Mouse (Mus musculus): ENCODE data around the gene Aqp3. TPM values are rescaled to one million over a fixed set of nuclear protein-coding genes. Genes with fewer than 3 reads are reported as not detected.

Gene Aqp3
- 10 to 100 TPM; 15.2 to 21.2 (median 15.4) TPM for polyA plus RNA-seq (2017; shearing (Covaris generic))

DNA sequence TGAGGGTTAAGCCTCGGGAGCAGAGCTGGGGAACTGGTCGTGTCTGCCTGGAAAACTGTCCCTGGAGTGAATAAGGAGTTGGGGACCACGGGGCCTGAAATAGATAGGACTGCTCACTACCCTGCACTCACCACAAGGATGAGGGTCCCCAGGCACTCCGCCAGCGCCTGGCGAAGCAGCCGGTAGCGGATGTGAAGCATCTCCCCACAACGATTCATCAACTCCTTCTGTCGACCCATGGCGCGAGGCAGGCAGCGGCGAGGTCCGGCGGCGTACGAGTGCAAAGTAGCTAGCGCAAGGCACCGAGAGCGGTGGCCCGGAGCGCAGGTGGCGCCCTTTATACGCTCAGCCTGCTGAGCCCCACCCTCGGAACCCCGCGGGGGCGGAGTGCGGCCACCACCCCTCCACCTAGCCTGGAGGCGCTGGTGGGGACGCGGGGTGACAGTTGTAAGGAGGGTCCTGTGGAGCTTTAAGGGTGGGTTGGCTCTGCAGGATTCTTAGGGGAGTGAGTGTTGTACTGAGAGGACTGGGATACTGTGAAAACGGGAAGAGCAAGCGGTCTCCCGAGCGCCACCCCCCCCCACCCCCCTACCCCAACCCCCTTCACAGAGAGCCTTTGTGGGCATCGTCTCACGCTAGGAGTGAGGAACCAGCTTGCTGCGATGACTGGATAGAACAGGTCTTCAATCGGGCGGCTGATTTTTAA is at the start of gene Aqp3:
Gene Aqp3, minus strand, starts transcription at position 313 of the 706 bp plus-strand sequence.
- ATAC-seq, result peak; percentile 68

DNA sequence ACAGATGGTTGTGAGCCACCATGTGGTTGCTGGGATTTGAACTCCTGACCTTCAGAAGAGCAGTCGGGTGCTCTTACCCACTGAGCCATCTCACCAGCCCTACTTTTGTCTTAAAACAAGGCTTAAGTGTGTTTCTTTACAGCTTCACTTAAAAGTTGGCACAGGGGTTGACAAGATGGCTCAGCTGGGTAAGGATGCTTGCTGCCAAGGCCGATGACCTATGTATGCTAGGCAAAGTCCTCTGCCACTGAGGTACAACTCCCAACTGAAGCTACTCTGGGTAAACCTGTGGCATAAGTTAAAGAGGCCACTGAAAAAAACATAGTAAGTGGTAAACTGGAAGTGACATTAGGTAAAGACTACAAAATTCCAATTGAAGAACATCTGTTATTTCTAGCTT is 44.6 kb upstream of the Aqp3 start:
- no peak for ATAC-seq

DNA sequence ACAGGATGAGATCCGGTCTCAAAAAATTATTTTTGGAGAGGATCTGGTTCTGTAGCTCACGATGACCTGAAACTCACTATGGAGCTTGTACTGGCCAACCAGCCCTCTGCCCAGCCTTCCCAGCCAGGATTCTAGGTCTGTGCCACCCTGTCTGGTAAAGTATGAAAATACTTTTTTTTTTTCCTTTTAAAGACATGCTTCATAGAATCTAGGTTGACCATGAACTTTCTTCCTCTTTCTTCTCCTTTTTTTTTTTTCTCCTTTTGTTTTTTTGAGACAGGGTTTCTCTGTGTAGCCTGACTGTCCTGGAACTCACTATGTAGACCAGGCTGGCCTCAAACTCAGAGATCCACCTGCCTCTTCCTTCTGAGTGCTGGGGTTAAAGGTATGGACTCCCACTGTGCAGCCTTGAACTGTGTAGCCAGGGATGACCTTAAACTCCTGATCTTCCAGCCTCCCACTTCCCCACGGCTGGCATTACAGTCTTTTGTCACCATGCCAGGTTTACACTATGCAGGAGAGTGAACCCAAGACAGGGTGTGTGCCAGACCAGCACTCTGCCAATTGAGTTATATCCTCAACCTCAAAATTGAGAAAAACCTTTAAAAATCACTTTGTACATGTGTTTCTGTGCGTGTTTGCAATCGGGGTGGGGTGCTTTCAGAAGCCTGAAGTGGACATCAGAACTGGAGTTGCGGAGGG is 42.3 kb upstream of the Aqp3 start:
- no peak for ATAC-seq

DNA sequence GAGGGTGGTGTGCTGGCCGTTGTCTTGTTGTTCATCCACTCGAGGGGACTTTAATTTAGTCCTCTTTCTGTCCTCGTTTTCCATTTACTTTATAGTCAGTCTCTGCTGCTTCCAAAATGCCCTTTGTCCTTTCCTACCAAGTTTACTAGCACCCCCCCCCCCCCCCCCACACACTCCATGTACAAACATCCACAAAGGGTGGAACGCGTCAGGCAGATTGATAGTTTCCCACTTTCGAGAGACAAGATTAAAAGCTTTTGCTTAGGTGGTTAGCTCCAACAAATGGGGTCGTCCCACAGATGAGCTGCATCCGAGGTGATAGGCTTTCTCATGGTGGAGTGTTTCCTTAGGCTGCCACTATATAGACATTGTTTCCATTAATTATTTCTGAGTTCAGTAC is 38.8 kb upstream of the Aqp3 start:
- no peak for ATAC-seq

DNA sequence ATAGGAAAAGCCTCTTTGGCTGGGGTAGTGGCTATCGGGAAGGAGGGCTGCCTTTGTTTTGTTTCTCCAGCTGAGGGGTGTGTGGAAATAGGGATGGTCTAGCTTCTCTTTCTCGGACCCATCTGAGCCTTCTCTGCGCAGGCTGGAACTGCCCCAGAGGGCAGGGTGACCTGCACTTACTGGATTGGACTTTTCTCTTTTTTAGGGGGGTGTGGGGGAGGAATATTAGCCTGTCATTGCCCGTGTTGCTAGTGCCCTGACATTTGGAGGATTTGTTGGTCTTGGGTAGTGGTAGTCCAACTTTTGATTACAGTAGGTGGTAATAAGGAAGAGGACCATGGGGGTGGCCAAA is 38.4 kb upstream of the Aqp3 start:
- ATAC-seq, result no peak

DNA sequence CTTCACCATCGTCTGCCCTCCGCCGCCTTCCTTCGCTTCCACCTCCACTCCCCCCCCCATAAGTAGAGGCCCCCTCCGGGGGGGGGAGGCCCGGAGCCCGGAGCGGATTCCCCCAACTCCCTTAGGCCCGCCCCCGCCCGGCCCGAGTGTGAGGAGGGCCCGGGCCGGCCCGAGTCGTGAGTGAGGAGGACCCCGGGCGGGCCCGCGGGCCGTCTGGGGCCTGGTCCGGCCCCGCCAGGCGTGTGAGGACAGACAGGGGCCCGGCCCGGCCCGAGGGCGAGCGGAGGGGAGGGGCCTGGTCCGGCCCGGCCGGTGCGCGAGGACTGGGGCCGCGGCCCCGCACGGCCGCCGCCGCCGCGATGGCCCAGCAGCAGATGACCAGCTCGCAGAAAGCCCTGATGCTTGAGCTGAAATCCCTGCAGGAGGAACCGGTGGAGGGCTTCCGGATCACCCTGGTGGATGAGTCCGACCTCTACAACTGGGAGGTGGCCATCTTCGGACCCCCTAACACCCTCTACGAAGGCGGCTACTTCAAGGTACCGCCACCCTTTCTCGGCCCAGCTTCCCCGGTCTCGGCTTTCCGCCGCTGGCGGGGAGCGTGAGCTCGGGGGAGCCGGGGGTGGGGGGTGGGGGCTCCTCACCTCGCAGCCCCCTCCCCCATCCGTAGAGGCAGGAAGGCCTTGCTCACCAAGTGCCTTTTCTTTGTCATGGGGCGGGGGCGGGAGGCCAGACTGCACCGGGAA is 37.9 kb upstream of the Aqp3 start, which contains the start of gene Ube2r2:
Gene Ube2r2, plus strand, starts transcription at position 33 of the 743 bp plus-strand sequence.
- ATAC-seq, result peak; percentile 45

DNA sequence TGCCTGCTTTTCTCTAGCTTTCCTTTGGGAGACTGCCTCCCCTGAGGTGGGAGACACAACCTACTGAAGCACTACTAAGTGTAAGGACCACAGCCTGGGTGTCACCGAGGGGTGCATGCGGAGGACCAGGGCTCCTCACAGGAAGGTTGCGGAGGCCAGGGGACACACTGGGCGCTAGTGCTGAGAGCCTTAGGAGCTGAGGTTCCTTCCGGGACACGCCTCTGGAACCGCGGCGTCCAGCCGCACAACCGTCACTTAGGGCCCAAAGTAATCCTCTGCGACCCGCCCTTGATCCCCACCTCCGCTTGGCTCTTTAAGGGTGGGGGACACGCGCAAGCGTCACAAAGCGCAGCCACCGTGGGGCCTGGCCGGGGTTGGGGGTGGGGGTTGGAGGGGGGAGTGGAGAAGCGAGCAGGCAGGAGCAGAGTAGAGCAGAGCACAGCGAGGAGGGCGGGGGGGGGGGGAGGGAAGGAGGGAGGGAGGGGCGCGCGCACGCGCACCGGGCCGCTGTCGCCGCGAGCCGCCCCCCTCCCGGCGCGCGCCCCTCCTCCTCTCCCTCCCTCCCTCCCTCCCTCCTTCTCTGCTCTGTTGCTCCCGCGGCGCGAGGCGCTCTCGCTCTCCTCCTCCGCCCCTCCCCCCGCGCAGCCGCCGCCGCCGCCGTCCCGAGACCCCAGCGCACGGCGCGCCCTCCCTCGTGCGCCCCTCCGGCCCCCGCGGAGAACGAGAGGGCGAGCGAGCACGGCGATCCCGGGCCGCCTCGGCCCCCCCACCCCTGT is 37.1 kb upstream of the Aqp3 start:
- peak; percentile 53 for ATAC-seq

DNA sequence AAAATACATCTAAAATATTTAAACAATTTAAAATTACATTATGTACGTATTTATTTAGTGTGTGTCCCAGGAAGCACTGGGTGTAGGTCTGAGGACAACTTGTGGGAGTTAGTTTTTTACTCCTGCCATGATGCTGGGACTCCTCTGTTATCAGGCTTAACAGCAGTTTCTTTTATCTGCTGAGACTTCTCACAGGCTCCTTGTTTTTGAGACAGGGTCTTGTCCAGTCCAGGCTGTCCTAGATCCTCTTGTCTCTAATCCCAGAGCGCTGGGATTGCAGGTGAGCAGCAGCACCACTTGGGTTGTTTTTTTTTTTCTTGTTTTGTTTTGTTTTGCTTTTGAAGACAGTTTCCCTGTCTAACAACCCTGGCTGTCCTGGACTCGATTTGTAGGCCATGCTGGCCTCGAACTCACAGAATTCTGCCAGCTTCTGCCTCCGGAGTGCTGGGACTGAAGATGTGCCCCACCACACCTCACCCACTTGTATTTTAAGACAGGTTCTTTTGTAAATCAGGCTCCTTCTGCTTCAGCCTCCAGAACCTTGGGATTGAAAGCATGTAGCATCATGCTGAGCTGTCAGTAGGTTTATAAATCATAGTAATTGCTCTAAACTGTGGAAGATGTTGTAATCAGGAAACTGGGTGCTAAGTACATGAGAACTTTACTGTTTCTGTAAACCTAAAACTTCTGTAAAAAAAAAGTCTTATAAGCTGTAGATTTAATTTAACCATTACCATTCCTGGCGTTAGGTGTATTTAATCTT is 35.7 kb upstream of the Aqp3 start:
- no peak for ATAC-seq

DNA sequence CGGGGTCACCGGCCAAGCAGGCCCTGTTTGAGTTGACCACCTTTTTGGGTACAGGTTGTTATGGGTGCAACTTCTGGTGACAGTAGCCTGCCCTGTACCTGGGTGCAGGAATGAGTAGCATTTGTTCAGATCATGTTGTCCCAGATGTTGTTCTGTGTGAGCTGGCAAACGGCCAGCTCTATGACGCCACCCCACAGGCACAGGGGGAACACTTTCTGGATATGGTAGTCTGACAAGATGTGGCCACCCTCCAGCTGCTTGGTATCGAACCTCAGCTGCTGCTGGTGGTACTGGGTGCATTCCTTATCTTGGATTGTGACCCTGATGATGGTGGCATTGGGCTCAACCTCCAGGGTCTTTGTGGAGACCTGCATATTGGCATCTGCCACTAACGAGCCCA is 34.5 kb upstream of the Aqp3 start:
- no peak for ATAC-seq

DNA sequence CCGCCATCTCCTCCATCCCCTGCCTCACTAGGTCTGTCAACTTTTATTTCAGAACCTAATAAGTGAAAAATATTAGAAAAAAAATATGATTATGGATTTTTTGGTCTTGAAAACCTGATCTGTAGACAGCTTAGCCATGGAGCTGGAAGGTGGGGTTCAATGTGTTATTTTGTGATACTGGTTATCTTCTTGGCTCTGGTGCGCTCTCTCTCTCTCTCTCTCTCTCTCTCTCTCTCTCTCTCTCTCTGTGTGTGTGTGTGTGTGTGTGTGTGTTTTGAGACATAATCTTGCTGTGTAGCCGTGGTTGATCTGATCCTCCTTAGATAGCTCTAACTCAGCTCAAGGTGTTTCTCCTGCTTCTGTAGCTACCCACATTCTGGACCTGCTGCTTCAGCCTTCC is 31.9 kb upstream of the Aqp3 start:
- ATAC-seq, result no peak

DNA sequence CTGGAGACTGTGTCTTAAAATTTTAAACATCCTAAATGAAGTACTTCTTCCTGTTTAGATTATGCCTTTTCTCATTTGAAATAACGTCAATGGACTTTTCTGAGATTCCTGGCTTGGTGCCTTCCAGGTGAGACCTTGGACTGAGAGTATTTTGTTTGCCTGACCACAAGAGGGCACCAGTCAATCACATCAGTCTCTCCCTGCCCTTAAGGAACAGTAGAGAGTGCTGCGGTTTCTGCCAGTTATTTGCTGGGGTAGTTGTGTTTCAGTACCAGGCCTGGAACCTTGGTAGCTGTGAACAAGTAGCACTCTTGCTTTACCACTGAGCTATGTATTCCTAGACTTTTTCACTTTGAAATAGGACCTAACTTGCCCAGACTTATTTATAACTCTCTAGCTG is 31.4 kb upstream of the Aqp3 start:
- ATAC-seq, result peak; percentile 86

DNA sequence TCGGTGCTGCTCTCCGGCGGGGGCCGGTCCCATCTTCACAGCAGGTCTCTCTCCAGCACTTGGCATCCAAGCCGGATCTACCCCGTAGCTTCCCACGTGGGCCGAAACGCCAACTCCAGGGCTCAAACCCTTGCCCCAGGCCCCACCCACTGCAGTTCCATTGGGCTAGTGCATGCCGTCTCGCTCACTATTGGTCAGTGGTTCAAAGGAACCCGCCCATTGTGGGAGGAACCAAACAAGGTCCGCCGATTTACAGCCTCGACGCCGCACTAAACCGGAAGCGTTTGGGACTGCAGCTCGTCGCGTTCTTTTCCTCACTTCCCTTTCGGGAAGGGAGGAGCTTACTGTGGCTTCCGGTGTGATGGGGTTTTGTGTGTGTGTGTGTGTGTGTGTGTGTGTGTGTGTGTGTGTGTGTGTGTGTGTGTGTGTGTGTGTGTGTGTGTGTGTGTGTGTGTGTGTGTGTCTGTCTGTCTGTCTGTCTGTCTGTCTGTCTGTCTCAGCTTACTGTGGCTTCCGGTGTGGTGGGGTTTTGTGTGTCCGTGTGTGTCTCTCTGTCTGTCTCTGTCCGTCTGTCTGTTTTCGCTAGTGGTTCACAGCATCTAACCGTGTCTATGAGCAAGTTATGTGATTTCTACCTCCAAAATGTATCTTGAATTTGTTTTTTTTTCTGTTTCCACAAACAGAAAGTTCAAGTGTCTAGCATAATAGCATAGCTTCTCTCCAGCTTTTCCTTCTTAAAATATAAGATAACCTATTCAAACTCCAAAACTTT is 26.4 kb upstream of the Aqp3 start, which contains the start of gene Nol6:
Gene Nol6, minus strand, starts transcription at position 276 of the 772 bp plus-strand sequence.
- ATAC-seq, result peak; percentile 100

DNA sequence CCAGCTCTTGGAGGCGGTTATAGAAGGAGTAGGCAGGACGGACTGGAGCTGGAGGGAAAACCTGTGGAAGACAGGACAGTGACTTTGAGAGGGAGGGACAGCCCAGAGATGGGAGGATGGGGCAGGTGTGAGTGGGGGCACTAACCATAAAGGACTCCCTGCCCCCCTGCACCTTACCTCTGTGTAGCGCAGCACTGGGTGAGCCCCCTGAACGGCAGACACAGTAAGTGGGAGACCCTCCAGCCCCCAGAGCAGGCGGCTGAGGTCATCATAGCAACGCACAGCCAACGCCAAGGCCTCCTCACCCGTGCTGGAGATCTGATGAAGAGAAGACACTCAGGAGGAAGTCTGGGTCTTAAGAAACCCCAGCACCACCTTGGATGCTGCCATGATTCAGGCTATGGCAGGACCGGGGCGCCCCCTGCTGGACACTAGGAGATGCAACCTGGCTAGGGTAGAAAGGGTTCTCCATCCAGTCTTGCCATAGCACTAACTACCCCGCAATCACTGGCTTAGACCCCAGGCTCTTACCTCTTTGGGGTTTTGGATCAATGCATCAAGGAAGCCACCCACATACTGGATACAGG is 20.8 kb upstream of the Aqp3 start:
- peak; percentile 54 for ATAC-seq

DNA sequence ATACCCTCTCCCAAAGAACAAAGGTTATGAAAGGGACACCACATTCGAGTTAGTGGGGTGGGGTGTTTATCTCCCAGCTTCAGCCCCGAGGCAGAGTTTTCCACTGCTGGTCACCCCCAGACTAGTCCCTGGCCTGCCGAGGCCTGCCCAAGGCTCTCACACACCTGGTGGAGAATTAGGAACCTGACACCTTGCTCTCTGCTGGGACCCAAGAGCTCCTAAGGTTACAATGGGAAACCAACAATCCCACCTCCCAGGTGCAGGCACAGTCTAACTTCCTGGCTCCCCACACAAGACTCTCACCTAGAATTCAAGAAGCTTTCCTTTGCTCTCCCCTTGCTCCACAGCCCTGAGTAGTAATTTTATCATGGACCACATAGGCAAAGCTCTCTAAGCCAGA is 18.8 kb upstream of the Aqp3 start:
- ATAC-seq, result no peak

DNA sequence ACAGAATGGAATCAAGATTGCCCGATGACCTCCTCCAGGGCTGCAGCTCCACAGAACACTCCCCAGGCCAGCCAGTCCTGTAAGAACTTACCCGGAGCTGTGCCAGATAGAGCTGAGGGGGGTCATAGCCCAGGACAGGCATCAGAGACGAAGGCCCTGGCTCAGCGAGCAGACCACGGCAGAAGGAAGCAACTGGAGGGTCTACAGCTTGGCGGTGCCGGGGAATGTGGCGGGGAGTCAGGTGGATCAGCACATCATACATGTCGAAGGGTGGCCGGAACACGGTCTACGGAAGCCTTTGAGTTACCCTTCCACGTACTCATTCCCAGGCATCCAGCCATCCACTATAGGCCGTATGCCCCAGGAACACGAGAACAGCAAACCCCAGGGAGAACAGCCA is 17.8 kb upstream of the Aqp3 start:
- no peak for ATAC-seq

DNA sequence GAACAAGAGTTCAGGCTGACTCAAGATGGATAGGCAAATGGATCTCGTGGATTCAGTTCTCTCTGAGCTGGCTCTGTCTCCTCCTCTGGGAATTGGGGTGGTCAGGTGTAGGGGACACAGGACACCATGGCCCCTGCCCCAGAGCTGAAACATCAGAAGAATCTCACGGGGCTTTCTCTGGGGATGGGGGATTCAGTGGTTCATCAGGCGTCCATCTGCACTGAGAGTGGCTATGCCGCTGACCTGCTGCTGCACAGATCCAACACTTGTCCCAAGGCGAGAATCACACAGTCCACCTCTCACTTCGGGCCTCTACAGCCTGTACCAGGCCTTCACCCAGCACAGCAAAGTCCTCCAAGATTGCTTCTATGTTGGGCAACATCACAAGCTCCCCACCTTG is 17.1 kb upstream of the Aqp3 start:
- no peak for ATAC-seq

DNA sequence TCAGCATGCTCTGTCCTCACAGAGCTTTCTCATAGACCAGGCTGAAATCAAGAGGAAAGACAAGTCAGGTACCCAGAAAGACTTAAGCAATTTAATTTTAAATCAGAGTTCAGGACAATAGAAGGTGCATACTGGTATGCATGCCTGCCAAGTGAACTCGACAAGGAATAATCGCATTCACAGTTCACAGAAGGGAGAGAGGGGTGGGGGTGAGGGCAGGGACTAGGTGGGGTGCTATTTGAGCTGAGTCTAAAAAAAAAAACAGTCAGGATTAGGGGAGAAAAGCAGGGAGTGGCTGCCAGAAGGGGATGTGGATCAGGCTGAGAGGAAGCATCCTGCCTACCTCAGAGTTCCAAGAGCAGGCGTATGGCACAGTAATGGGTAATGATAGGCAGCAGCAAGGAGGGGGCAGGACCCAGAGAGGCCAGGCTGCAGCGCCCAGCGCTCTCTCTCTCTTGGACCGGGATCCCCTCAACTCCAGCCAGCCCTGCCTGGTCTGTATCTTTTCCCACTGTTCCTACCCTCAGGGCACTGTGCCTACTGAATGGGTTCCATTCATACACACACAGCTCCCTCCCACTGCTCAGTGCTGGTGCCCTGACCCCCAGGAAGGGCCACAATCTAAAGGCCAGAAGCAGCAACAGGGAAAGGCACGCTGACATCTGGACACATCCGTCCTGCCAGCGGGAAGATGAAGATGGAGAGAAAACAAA is 16.5 kb upstream of the Aqp3 start:
- ATAC-seq, result no peak

DNA sequence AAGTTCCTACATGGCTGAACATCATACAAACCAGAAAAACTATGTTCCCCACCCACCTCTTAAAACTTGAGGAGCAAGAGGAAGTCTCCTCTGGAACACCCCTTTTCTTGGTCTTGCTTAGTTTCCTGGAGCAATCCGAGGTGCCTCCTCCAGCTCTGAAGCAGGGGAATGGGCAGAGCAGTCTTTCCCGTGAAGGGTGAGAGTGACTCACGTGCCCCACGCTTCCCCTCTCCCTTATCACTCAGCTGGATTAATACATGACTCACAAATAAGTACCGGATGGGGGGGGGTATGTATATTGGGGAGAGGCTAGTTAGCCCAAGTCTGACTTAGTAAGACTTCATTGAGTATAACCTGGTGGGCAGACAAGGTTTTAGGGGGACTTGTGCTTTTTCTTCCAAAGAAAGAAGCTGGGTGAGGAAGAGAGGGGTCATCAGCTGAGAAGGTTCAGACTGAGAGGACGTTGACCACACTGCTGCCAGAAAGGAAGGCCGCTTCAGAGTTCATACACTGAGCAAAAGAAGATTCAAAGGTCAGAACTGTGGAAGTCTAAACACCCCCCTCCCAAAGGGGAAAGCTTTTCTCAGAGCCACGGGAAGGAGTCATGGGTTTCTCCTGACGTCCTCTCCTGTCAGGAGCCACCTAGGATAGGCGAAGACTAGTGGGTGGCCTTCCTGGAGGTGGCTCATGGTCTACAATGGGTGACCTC is 10.9 kb upstream of the Aqp3 start:
- ATAC-seq, result no peak

DNA sequence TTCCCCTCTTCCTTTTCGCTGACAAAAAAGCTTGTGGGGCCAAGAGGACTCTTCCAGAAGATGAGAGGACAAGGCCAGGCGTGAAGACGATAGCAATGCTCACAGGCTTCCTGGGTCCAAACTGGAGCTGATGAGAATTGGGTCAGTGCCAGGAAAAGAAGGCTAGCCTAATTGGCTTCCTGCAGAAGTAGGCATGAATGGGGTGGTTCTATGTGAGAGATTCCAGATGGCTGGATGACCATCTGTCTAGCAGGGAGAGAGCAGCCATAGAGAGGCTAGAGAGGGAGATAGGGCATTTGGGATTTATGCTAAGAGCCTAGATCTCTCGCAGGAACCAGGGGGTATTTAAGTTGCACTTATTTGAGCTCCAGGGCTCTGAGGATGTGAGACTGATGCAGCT is 9.5 kb upstream of the Aqp3 start:
- ATAC-seq, result no peak
